Mouse (Mus musculus): ENCODE measurements around the gene Arhgef28. TPM values are rescaled to one million over a fixed set of nuclear protein-coding genes. Genes with fewer than 3 reads are reported as not detected.
A peak's percentile ranks its signal among the peaks of the same experiment; 100 is the strongest.

The Arhgef28 gene
- polyA plus RNA-seq, 1 experiment from 2014 or later: 14.2 TPM

DNA sequence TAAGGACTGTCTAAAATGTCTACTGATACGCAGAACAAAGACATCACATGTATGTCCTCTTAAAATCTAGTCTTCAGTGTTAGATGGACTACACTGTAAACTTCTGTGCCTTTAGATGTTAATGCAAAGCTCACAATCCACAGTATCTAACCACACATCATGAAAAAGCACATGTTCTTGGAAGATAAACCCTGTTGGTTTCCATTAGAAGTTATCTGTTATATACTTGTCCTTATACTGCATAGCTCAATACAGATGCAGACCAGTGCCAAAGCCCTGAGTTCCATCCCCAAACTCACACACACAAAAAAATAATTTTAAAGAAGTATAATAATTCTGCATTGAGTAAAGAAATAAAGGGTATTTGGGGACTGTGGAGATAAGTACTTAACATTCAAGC, 18.3 kb downstream of the Arhgef28 start:
- Histone ChIP-seq H3K4me1 (ENCODE audit: control insufficient read depth, insufficient read depth, low read length) (no peaks in the 10 kb centered on the region), H3K36me3 (ENCODE audit: control insufficient read depth, insufficient read depth, low read length) (no peaks in the 10 kb centered on the region), H3K27ac (ENCODE audit: low read length) (no peak overlapping the region), H3K9me3 (ENCODE audit: control insufficient read depth, low read length) (no peaks in the 10 kb centered on the region), H3K27me3 (replicated peaks; ENCODE audit: control insufficient read depth, insufficient read depth, low read length) (no peaks in the 10 kb centered on the region), H3K9ac (ENCODE audit: low read depth, low read length) (no peak overlapping the region), H3K4me2 (ENCODE audit: low read depth, low read length) (no peak overlapping the region), H3K4me3 (ENCODE audit: low read length) (no peak overlapping the region)
- no peak for ATAC-seq
- 95% methylated on average over 1 of the region's 1 CpGs for WGBS

DNA sequence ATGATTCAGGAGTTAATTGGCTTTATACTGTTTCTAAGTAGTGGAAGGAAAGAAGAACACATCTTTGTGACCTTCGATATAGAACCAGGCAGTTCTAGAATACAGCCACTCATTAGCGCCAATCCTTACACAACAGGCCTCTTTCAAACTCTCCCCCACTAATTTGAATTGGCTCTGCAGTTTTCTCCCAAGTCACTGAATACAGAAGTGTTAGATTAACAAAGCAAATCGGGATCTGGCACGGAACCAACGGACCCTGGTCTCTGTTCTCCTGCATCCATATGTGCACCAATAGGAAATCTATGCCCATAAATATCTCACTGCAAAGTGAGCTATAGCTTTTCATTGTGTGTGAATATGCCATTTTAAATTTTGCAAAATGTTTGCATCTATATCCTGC, 20.1 kb downstream of the Arhgef28 start:
- Histone ChIP-seq H3K9ac (ENCODE audit: low read depth, low read length) (no peak overlapping the region), H3K27ac (ENCODE audit: low read length) (no peak overlapping the region), H3K4me1 (ENCODE audit: control insufficient read depth, insufficient read depth, low read length) (no peaks in the 10 kb centered on the region), H3K4me3 (ENCODE audit: low read length) (no peak overlapping the region), H3K36me3 (ENCODE audit: control insufficient read depth, insufficient read depth, low read length) (no peaks in the 10 kb centered on the region), H3K4me2 (ENCODE audit: low read depth, low read length) (no peak overlapping the region), H3K27me3 (replicated peaks; ENCODE audit: control insufficient read depth, insufficient read depth, low read length) (no peaks in the 10 kb centered on the region), H3K9me3 (ENCODE audit: control insufficient read depth, low read length) (no peaks in the 10 kb centered on the region)
- WGBS: 78% methylated on average over 5 of the region's 5 CpGs
- ATAC-seq: no peak

DNA sequence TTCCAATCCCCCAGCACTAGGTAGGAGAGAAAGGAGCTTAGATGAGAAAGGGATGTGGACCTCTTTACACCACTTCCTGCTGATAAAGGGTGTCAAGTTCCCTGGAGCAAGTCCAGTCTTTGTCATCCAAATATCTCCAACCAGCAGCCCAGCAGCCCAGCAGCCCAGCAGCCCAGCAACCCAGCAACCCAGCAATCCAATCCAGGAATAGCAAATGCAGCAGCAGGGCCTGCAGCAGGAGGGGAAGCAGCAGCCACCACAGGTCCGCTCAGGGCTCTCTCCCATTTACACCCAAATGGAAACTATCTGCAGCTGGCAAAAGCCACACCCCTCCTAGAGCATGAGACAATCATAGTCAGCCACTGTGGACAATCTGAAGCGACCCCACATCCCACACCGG, 21.6 kb downstream of the Arhgef28 start:
- Histone ChIP-seq H3K4me2 (ENCODE audit: low read depth, low read length) (no peak overlapping the region), H3K36me3 (ENCODE audit: control insufficient read depth, insufficient read depth, low read length) (no peaks in the 10 kb centered on the region), H3K9me3 (ENCODE audit: control insufficient read depth, low read length) (no peaks in the 10 kb centered on the region), H3K27me3 (replicated peaks; ENCODE audit: control insufficient read depth, insufficient read depth, low read length) (no peaks in the 10 kb centered on the region), H3K4me1 (ENCODE audit: control insufficient read depth, insufficient read depth, low read length) (no peaks in the 10 kb centered on the region), H3K9ac (ENCODE audit: low read depth, low read length) (no peak overlapping the region), H3K4me3 (ENCODE audit: low read length) (no peak overlapping the region), H3K27ac (ENCODE audit: low read length) (no peak overlapping the region)
- no peak for ATAC-seq
- WGBS: 49% methylated on average over 3 of the region's 3 CpGs

DNA sequence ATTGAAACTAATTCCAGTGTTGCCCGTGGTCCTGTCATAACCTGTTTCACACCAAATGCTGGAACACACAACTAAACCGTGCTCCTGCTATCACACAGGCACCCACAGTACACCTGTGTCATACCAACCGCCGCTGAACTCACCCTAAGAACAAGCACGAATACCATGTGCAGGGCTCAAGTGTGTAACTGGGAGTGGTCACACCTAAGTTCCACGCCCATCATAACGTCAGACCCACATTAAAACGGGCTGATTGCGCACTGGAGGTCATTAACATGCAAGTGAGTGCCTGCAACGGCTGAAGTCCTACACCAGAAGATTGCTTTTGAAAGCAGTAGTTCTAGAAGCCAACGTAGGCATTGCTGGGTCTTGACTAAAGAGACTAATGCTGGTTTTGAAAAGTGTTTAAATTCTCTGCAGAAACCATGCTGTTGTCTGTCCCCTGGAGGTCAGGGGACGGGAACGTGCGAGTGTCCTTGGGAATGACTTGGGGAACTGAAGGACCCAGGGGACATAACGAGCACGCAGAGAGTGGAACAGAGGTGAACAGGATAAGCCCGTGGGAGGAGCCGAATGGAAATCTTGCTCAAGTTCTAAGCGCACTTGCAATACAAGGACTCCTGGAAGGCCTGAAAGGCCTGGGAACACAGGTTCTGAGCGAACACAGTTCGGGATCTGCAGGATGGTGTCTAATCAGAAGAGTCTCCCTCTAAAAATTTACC, 22.9 kb downstream of the Arhgef28 start:
- no peaks in the 10 kb centered on the region for H3K9me3 ChIP-seq (ENCODE audit: control insufficient read depth, low read length)
- H3K4me2 ChIP-seq (ENCODE audit: low read depth, low read length): no peak overlapping the region
- H3K27ac ChIP-seq (ENCODE audit: low read length): peak overlapping the region; percentile 69; the same call in 1 of the 2 replicates
- ATAC-seq: peak; percentile 94
- no peak overlapping the region for H3K9ac ChIP-seq (ENCODE audit: low read depth, low read length)
- H3K36me3 ChIP-seq (ENCODE audit: control insufficient read depth, insufficient read depth, low read length): no peaks in the 10 kb centered on the region
- H3K27me3 ChIP-seq (replicated peaks; ENCODE audit: control insufficient read depth, insufficient read depth, low read length): no peaks in the 10 kb centered on the region
- no peak overlapping the region for H3K4me3 ChIP-seq (ENCODE audit: low read length)
- no peaks in the 10 kb centered on the region for H3K4me1 ChIP-seq (ENCODE audit: control insufficient read depth, insufficient read depth, low read length)
- 78% methylated on average over 21 of the region's 21 CpGs for WGBS

DNA sequence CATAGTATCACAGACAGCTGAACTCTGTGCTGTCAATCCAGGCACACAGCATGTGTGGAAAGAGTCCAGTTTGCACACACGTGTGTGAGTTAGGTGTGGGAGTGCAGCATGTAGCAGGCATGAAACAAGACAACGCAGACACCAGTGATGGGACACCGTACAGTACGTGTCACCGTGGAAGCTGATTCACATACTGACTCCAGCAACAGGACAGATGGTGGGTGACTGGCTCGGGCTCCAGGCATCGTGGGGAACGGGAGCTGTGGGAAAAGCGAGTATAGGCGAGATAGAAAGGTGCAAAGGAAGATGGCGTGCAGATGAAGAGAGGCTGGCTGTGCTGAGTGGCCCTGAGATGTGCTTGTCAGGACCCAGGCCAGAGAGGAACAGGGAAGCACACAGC, 23.9 kb downstream of the Arhgef28 start:
- Histone ChIP-seq H3K4me3 (ENCODE audit: low read length) (no peak overlapping the region), H3K9ac (ENCODE audit: low read depth, low read length) (no peak overlapping the region), H3K4me1 (ENCODE audit: control insufficient read depth, insufficient read depth, low read length) (no peaks in the 10 kb centered on the region), H3K9me3 (ENCODE audit: control insufficient read depth, low read length) (no peaks in the 10 kb centered on the region), H3K36me3 (ENCODE audit: control insufficient read depth, insufficient read depth, low read length) (no peaks in the 10 kb centered on the region), H3K27me3 (replicated peaks; ENCODE audit: control insufficient read depth, insufficient read depth, low read length) (no peaks in the 10 kb centered on the region), H3K27ac (ENCODE audit: low read length) (no peak overlapping the region), H3K4me2 (ENCODE audit: low read depth, low read length) (no peak overlapping the region)
- WGBS: 88% methylated on average over 11 of the region's 11 CpGs
- ATAC-seq: no peak

DNA sequence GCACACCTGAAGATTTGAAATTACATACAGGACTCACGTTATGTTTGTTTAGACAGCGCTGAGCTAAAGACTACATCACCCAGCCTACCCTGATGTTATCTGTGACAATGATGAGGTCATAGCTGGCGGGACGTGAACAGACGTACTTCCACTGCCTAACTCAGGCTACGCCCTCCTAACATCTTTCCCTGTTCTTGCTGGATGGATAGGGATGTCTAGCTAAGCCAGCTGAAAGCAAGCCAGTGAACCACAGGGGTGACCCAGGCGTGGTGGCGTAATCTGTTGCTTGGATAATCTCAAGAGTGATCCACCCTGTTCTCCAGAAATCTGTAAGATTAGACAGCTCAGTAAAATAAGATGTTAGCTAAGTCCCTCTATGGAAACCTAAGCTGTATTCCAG, 25.6 kb downstream of the Arhgef28 start:
- no peak overlapping the region for H3K4me2 ChIP-seq (ENCODE audit: low read depth, low read length)
- H3K27me3 ChIP-seq (replicated peaks; ENCODE audit: control insufficient read depth, insufficient read depth, low read length): no peaks in the 10 kb centered on the region
- no peak overlapping the region for H3K9ac ChIP-seq (ENCODE audit: low read depth, low read length)
- no peaks in the 10 kb centered on the region for H3K36me3 ChIP-seq (ENCODE audit: control insufficient read depth, insufficient read depth, low read length)
- H3K4me3 ChIP-seq (ENCODE audit: low read length): no peak overlapping the region
- H3K27ac ChIP-seq (ENCODE audit: low read length): no peak overlapping the region
- WGBS: 78% methylated on average over 8 of the region's 8 CpGs
- H3K4me1 ChIP-seq (ENCODE audit: control insufficient read depth, insufficient read depth, low read length): peaks cover 3% of the 10 kb centered on the region; the same call in 1 of the 2 replicates
- no peak for ATAC-seq
- H3K9me3 ChIP-seq (ENCODE audit: control insufficient read depth, low read length): no peaks in the 10 kb centered on the region

DNA sequence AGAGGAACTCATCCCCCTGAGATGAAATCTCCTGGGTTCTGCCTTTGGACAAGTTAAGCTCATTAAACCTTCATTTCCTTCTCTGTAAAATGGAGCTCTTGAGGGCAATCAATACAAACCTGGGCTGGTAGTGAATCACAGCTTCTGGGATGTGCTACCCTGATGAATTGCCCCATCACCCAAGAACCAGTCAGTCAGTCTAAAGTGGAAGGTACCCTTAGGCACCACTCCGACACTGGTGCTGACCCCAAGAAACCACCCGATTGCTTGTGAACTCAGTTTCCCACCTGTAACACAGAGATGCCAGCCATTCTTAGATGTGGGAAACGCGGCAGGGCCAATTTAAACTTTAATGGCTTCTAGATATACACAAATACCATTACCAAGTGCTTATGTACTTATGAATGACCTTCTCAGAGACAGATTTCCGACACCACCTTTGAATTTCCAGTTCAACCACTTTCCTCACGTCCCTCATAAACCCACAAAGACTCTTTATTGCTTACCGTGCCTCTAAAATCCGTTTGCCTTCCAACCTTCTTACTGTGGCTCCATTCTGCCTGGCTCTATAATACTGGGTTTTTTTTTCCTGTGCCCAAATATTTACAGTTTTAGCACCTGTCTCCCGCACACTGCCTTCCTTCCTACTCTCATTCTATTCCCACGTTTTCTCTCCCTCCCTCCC, 30.8 kb downstream of the Arhgef28 start:
- peak; percentile 73 for ATAC-seq
- no peaks in the 10 kb centered on the region for H3K27me3 ChIP-seq (replicated peaks; ENCODE audit: control insufficient read depth, insufficient read depth, low read length)
- H3K27ac ChIP-seq (ENCODE audit: low read length): peak overlapping the region; percentile 57
- no peaks in the 10 kb centered on the region for H3K36me3 ChIP-seq (ENCODE audit: control insufficient read depth, insufficient read depth, low read length)
- H3K4me3 ChIP-seq (ENCODE audit: low read length): no peak overlapping the region
- H3K4me2 ChIP-seq (ENCODE audit: low read depth, low read length): no peak overlapping the region
- H3K9ac ChIP-seq (ENCODE audit: low read depth, low read length): no peak overlapping the region
- H3K9me3 ChIP-seq (ENCODE audit: control insufficient read depth, low read length): no peaks in the 10 kb centered on the region
- peaks cover 12% of the 10 kb centered on the region for H3K4me1 ChIP-seq (ENCODE audit: control insufficient read depth, insufficient read depth, low read length)
- WGBS: 39% methylated on average over 10 of the region's 10 CpGs

DNA sequence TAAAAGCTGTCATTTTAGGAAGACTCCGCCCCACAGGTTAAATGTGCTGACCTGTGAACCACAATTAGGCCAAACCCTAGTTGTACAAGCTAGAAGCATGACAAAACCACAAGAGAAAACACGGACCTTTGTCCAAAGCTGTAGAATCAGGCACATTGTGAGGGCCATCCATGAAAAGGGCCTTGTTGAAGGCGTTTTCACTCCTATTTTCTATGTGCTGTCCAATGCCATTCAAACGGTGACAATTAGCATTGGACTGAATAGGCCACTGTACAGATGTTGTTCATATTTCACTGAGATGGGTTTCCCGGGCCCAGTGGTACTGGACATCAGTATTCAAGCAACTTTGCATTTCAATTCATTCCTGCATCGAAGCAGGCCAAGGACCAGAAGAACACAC, 33.2 kb downstream of the Arhgef28 start:
- 86% methylated on average over 6 of the region's 6 CpGs for WGBS
- no peak overlapping the region for H3K4me3 ChIP-seq (ENCODE audit: low read length)
- no peaks in the 10 kb centered on the region for H3K36me3 ChIP-seq (ENCODE audit: control insufficient read depth, insufficient read depth, low read length)
- H3K4me2 ChIP-seq (ENCODE audit: low read depth, low read length): no peak overlapping the region
- H3K27ac ChIP-seq (ENCODE audit: low read length): no peak overlapping the region
- H3K9me3 ChIP-seq (ENCODE audit: control insufficient read depth, low read length): no peaks in the 10 kb centered on the region
- peaks cover 12% of the 10 kb centered on the region for H3K4me1 ChIP-seq (ENCODE audit: control insufficient read depth, insufficient read depth, low read length)
- H3K9ac ChIP-seq (ENCODE audit: low read depth, low read length): no peak overlapping the region
- no peaks in the 10 kb centered on the region for H3K27me3 ChIP-seq (replicated peaks; ENCODE audit: control insufficient read depth, insufficient read depth, low read length)
- ATAC-seq: no peak

DNA sequence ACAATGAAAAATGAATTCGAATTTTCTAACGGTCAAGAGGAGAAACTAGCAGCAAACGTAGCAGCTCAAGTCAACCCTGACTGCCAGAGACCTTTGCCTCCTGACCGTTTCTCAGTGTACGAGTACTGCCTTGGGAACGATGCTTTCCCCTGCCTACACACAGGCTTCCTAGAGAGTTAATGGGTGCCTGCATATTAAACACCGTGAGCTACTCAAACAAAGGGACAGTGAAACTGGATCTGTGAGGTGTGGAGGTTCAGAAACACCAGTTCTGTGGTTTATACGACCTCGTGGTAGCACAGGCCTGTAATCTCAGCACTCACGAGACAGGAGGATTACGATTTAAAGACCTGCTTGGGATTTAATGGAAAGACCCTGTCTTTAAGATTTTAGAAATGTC, 33.9 kb downstream of the Arhgef28 start:
- no peaks in the 10 kb centered on the region for H3K27me3 ChIP-seq (replicated peaks; ENCODE audit: control insufficient read depth, insufficient read depth, low read length)
- no peak for ATAC-seq
- 59% methylated on average over 11 of the region's 11 CpGs for WGBS
- 0 out of 2 replicates have a peak overlapping the region, but pooled peaks have one; percentile 19 for H3K9ac ChIP-seq (ENCODE audit: low read depth, low read length)
- H3K9me3 ChIP-seq (ENCODE audit: control insufficient read depth, low read length): no peaks in the 10 kb centered on the region
- no peak overlapping the region for H3K4me3 ChIP-seq (ENCODE audit: low read length)
- H3K27ac ChIP-seq (ENCODE audit: low read length): no peak overlapping the region
- H3K4me2 ChIP-seq (ENCODE audit: low read depth, low read length): no peak overlapping the region
- peaks cover 12% of the 10 kb centered on the region for H3K4me1 ChIP-seq (ENCODE audit: control insufficient read depth, insufficient read depth, low read length)
- no peaks in the 10 kb centered on the region for H3K36me3 ChIP-seq (ENCODE audit: control insufficient read depth, insufficient read depth, low read length)
